ENCODE assay signal across 7 mouse cellular contexts in genomic region chr8:79952857-79953256, GRCm38 (mm10).
DNase-seq lines count a peak whose midpoint lies in the region; ATAC-seq lines count a peak whose summit lies in the region.

No protein-coding gene starts in this region.

- 0 out of 2 replicates have a peak, but pooled peaks have one; percentile 55 for ATAC-seq in megakaryocyte-erythroid progenitor cell, adult 5-6 weeks (replicated peaks; ENCODE audit: low FRiP score, low TSS enrichment, poor library complexity, severe bottlenecking)

- DNase-seq in layer of hippocampus, adult 11-12 months (ENCODE audit: low spot score) = peak; percentile 37
- DNase-seq in layer of hippocampus, postnatal 36 days = no peak
- DNase-seq in ES-CJ7 (ENCODE audit: low read depth, low spot score) = peak; percentile 57
- peak; percentile 44 for DNase-seq in brain, adult 2 months (ENCODE audit: low read depth, low spot score)
- DNase-seq in gastrocnemius, postnatal 10 days = no peak
- DNase-seq in ovary, adult 18-20 months (ENCODE audit: low spot score) = no peak

Comparison
In these comparisons a context has a peak if more than half of its experiments do, and no peak if none do; other contexts are left out.
1. DNase-seq: peak in layer of hippocampus, adult 11-12 months (single experiment), ES-CJ7 (single experiment) and brain, adult 2 months (single experiment); none in layer of hippocampus, postnatal 36 days (0 of 2), gastrocnemius, postnatal 10 days (single experiment) and ovary, adult 18-20 months (single experiment).